Mouse (Mus musculus) ES-E14 (cell line): ENCODE data around the gene Appl2. TPM values are rescaled to one million over a fixed set of nuclear protein-coding genes. Genes with fewer than 3 reads are reported as not detected.

Source experiments
- DNase-seq: peaks from one replicate; pipeline ENCODE4 v3.0.0-alpha.2; 2013; ENCODE audit warnings: low read depth, low spot score
- H3K27ac ChIP-seq: 2 replicates; pipeline ENCODE4 v1.5.1; 2012; ENCODE audit warnings: low read depth, mild to moderate bottlenecking, low read length, moderate library complexity, mixed read lengths; ENCODE audit not compliant: poor library complexity, insufficient read depth, severe bottlenecking
- H3K36me3 ChIP-seq: 2 replicates; pipeline ENCODE4 v1.6.1; 2012; ENCODE audit warnings: mild to moderate bottlenecking, low read length, moderate library complexity, mixed read lengths; ENCODE audit not compliant: control insufficient read depth, poor library complexity, insufficient read depth, severe bottlenecking
- H3K4me1 ChIP-seq, 2 experiments: fragments of 150-350 bp in 1 of 2; sonication (generic) in 1 of 2; 2 replicates each; pipeline ENCODE4 v1.6.1; 2012; ENCODE audit warnings: low read length in 2 of 2, mild to moderate bottlenecking in 1 of 2, mixed read lengths in 1 of 2; ENCODE audit not compliant: control insufficient read depth in 2 of 2, insufficient read depth in 2 of 2, poor library complexity in 1 of 2
- H3K4me3 ChIP-seq, 2 experiments: fragments of 150-350 bp in 1 of 2; sonication (generic) in 1 of 2; 2 replicates each; pipeline ENCODE4 v1.5.1; 2012; ENCODE audit warnings: low read length in 2 of 2, low read depth in 1 of 2, mild to moderate bottlenecking in 1 of 2, mixed read lengths in 1 of 2; ENCODE audit not compliant: insufficient read depth in 1 of 2, poor library complexity in 1 of 2, severe bottlenecking in 1 of 2
- H3K9ac ChIP-seq: 2 replicates; pipeline ENCODE4 v1.6.1; 2012; ENCODE audit warnings: low read depth, mild to moderate bottlenecking, low read length, mixed read lengths; ENCODE audit not compliant: poor library complexity, insufficient read depth, severe bottlenecking
- H3K9me3 ChIP-seq: fragments of 150-350 bp; sonication (generic); 2 replicates; pipeline ENCODE4 v1.6.1; 2012; ENCODE audit warnings: low read depth, mild to moderate bottlenecking, low read length; ENCODE audit not compliant: control insufficient read depth, insufficient read depth
- CHD2 ChIP-seq: IDR thresholded peaks from 2 replicates; pipeline ENCODE4 v1.6.1; 2014; ENCODE audit warnings: mild to moderate bottlenecking, low read depth, low read length, inconsistent platforms
- HCFC1 ChIP-seq: IDR thresholded peaks from 2 replicates; pipeline ENCODE4 v1.6.1; 2012; ENCODE audit warnings: low read length, inconsistent platforms, borderline replicate concordance; ENCODE audit not compliant: insufficient read depth
- MAFK ChIP-seq: IDR thresholded peaks from 2 replicates; pipeline ENCODE4 v1.6.1; 2014; ENCODE audit warnings: mild to moderate bottlenecking, low read depth, low read length, inconsistent platforms; ENCODE audit not compliant: insufficient read depth
- ZC3H11A ChIP-seq: IDR thresholded peaks from 2 replicates; pipeline ENCODE4 v1.6.1; 2012; ENCODE audit warnings: low read depth, mild to moderate bottlenecking, inconsistent platforms, low read length, borderline replicate concordance
- ZNF384 ChIP-seq: IDR thresholded peaks from 2 replicates; pipeline ENCODE4 v1.6.1; 2012; ENCODE audit warnings: low read depth, low read length, inconsistent platforms
- in situ Hi-C, 2 experiments: fragments of 600-800 bp; cut with MboI; formaldehyde crosslinking; loops; one replicate each; pipeline ENCODE4 v1.15.1; 2025; ENCODE audit warnings: low sequenced_read_pairs in 2 of 2, inconsistent platforms in 1 of 2; ENCODE audit not compliant: unreplicated experiment in 2 of 2
- total RNA-seq: library from RNA; depleted of rRNA; stranded (reverse); fragments of 300-350 nt; gene quantifications from 2 replicates; pipeline ENCODE4 v1.2.3, GENCODE M21; 2012

The Appl2 gene
- total RNA-seq, 1 experiment, result 13.9 TPM

GRCm38 (mm10) chr10:83620350-83621055 is 28.0 kb downstream of the Appl2 start:
- Histone ChIP-seq H3K9me3 (no peaks in the 10 kb centered on the region), H3K9ac (peak overlapping the region; percentile 27; the same call in 1 of the 2 replicates), H3K27ac (no peak overlapping the region), H3K4me1 (peaks cover 0 to 3% of the 10 kb centered on the region in 2 experiments; a peak in 1 of 4 replicates), H3K4me3 (peak overlapping the region; percentile 43 to 62; a peak in 2 of 4 replicates), H3K36me3 (no peaks in the 10 kb centered on the region)
- no peak for DNase-seq
- TF ChIP-seq HCFC1 (no peak), MAFK (no peak), ZNF384 (no peak), CHD2 (no peak), ZC3H11A (no peak)
- in situ Hi-C loops, result no loop called here

GRCm38 (mm10) chr10:83618819-83619440 is 29.6 kb downstream of the Appl2 start:
- Histone ChIP-seq H3K9me3 (no peaks in the 10 kb centered on the region), H3K4me3 (no peak overlapping the region), H3K27ac (no peak overlapping the region), H3K36me3 (no peaks in the 10 kb centered on the region), H3K9ac (no peak overlapping the region), H3K4me1 (peaks cover 0 to 3% of the 10 kb centered on the region in 2 experiments; a peak in 1 of 4 replicates)
- in situ Hi-C loops, result no loop called here
- TF ChIP-seq MAFK, result no peak
- no peak for TF ChIP-seq ZC3H11A
- no peak for TF ChIP-seq ZNF384
- no peak for TF ChIP-seq HCFC1
- no peak for TF ChIP-seq CHD2
- DNase-seq, result no peak

DNA sequence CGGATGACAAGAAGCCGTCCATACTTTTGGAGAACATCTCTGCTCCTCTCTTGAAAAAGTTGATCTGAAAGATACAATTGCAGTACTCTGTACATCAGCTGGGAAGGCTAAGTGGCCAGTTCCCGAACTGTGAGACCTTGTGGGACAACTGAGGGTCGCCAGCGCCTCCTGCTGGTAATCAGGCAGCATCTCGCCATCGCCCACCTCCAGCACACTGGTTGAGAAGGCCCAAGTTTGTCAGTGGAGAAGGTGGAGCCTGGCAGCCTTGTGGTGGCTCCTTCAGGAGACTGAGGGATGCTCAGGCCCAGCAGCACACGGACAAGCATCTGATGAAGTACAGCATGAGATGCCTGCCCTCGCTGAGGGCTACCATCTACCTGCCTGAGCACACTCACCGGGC is 31.2 kb downstream of the Appl2 start:
- TF ChIP-seq HCFC1 (no peak), CHD2 (no peak), ZC3H11A (no peak), ZNF384 (no peak), MAFK (no peak)
- Histone ChIP-seq H3K4me1 (peaks cover 0 to 3% of the 10 kb centered on the region in 2 experiments; a peak in 1 of 4 replicates), H3K27ac (no peak overlapping the region), H3K9ac (no peak overlapping the region), H3K4me3 (no peak overlapping the region), H3K9me3 (no peaks in the 10 kb centered on the region), H3K36me3 (no peaks in the 10 kb centered on the region)
- DNase-seq, result peak; percentile 65
- in situ Hi-C loops, result no loop called here

DNA sequence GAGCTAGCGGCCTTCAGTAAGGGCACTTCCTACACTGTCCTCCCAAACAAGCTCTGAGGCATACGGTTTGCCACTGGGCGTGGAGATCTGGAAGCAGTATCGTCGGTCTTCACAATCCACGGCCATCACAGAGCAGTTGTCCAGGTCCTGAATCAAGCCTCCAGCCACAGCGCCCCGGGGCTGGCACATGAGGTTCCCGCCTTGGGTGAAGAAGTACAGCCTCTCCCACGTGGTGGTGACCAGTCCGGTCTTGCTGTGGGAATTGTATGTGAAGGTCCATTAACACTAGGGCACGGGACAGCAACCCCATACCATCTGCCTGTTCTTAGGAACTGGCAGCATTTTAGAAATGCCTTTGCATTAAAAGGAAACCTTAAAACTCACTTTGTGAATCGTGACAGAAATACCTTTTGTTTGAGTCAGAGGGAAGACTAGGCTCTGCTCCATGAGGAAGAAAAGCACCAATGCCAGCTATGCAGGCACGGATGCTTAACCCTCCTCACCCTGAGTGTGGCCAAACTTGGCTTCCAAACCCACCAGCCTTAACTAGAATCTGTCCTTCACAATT is 35.8 kb downstream of the Appl2 start:
- no peak overlapping the region for H3K27ac ChIP-seq
- in situ Hi-C loops, result no loop called here
- H3K36me3 ChIP-seq, result peaks cover 7% of the 10 kb centered on the region; the same call in 1 of the 2 replicates
- no peak for DNase-seq
- no peak overlapping the region for H3K4me3 ChIP-seq
- H3K9me3 ChIP-seq, result no peaks in the 10 kb centered on the region
- H3K4me1 ChIP-seq, result no peaks in the 10 kb centered on the region
- TF ChIP-seq MAFK, result no peak
- no peak for TF ChIP-seq CHD2
- TF ChIP-seq ZNF384, result no peak
- TF ChIP-seq HCFC1, result no peak
- no peak for TF ChIP-seq ZC3H11A
- H3K9ac ChIP-seq, result no peak overlapping the region
